Mouse (Mus musculus) cortical plate, adult 2 months (tissue): Measurements from ENCODE around the gene Rrnad1.

Source experiments
- CTCF ChIP-seq: fragments of 200-500 bp; IDR thresholded peaks from 2 replicates; pipeline ENCODE4 v1.5.1; 2011; ENCODE audit warnings: mild to moderate bottlenecking, control low read depth, low read length; ENCODE audit not compliant: insufficient read depth; ENCODE audit errors: extremely low read depth
- POLR2A ChIP-seq: fragments of 200-500 bp; IDR thresholded peaks from 2 replicates; pipeline ENCODE4 v1.6.1; 2011; ENCODE audit warnings: mild to moderate bottlenecking, low read length, control low read depth; ENCODE audit not compliant: insufficient read depth; ENCODE audit errors: extremely low read depth

DNA sequence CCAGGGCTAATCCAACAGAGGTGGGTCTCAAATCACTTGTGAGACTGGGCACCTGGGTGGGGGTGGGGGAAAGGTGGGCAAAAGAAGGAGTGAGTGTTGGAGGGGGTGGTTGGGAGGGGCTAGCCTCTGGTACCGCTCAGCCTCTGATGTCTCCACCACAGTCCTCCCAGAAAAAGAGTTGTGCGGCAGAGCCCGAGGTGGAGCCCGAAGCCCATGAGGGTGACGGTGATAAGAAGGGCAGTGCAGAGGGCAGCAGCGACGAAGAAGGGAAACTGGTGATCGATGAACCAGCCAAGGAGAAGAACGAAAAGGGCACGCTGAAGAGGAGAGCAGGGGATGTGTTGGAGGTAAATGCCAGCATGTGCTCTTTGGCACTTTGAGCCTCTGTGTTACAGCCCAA lies 16.6 kb downstream of the Rrnad1 start:
- TF ChIP-seq CTCF (no peak), POLR2A (no peak)
